Mouse (Mus musculus) forebrain, embryonic 13.5 days (tissue): ENCODE results near the gene Rnaseh2b. TPM values are rescaled to one million over a fixed set of nuclear protein-coding genes. Genes with fewer than 3 reads are reported as not detected.

ENCODE experiments used
- ATAC-seq: fragments of 200-750 bp; cut with Nextera tagmentation; 2 replicates; pipeline ENCODE4 v1.8.0; 2017
- H3K27ac ChIP-seq: fragments of 300-500 bp; sonication (generic); 2 replicates; pipeline ENCODE4 v1.5.1; 2015; ENCODE audit warnings: inconsistent platforms, mild to moderate bottlenecking, moderate library complexity
- H3K27me3 ChIP-seq: fragments of 300-500 bp; sonication (generic); 2 replicates; pipeline ENCODE4 v1.6.1; 2015; ENCODE audit warnings: mild to moderate bottlenecking, inconsistent platforms
- H3K36me3 ChIP-seq: fragments of 300-500 bp; sonication (generic); 2 replicates; pipeline ENCODE4 v1.6.1; 2015; ENCODE audit warnings: mild to moderate bottlenecking, inconsistent platforms; ENCODE audit not compliant: poor library complexity, severe bottlenecking
- H3K4me1 ChIP-seq: fragments of 300-500 bp; sonication (generic); 2 replicates; pipeline ENCODE4 v1.6.1; 2015; ENCODE audit warnings: inconsistent platforms
- H3K4me2 ChIP-seq: fragments of 300-500 bp; sonication (generic); 2 replicates; pipeline ENCODE4 v1.6.1; 2015; ENCODE audit warnings: inconsistent platforms, mild to moderate bottlenecking, moderate library complexity
- H3K4me3 ChIP-seq: fragments of 300-500 bp; sonication (generic); 2 replicates; pipeline ENCODE4 v1.5.1; 2015; ENCODE audit warnings: mild to moderate bottlenecking, inconsistent platforms
- H3K9ac ChIP-seq: fragments of 300-500 bp; sonication (generic); 2 replicates; pipeline ENCODE4 v1.6.1; 2015; ENCODE audit warnings: mild to moderate bottlenecking, inconsistent platforms
- H3K9me3 ChIP-seq: fragments of 300-500 bp; sonication (generic); replicated peaks from 2 replicates; pipeline ENCODE4 v1.6.1; 2016; ENCODE audit warnings: inconsistent platforms
- WGBS: fragments of 180-500 bp; shearing (Covaris S2); methylation state at CpG from one replicate; pipeline ENCODE4 v1.1.7; 2015; 5-methylcytosine and 5-hydroxymethylcytosine counted together
- polyA plus RNA-seq: library from polyadenylated mRNA; unstranded; fragments of >200 nt; fragmentation: Nextera tagmentation; extraction: Ambion mirVana; gene quantifications from 2 replicates; pipeline ENCODE4 v1.2.1, GENCODE M21; 2015

Rnaseh2b gene
- polyA plus RNA-seq, 1 experiment from 2014 or later: 102 TPM

DNA sequence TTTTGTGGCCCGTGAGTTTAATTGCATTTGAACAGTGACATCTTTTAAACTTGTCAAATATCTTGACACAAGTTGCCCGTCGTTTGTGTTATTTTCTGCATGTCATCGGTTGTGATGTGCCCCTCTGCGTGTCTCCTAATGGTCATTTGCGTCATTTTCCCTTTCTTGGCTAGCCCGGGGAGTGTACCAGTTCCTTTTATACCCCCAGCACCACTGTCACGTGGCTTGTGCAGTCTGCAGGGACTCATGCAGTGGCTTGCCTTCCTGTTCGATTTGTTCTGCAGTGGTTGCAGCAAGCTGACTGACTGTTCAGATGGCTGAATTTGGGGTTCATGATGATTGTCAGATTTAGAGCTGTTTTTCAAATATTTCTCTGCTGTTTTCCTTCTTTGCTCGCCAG is 81.6 kb downstream of the Rnaseh2b start:
- Histone ChIP-seq H3K27ac (no peak overlapping the region), H3K36me3 (peaks cover 30% of the 10 kb centered on the region), H3K4me2 (no peak overlapping the region), H3K4me1 (peaks cover 10% of the 10 kb centered on the region), H3K9me3 (no peaks in the 10 kb centered on the region), H3K27me3 (no peaks in the 10 kb centered on the region), H3K4me3 (no peak overlapping the region), H3K9ac (no peak overlapping the region)
- ATAC-seq: no peak
- 73% methylated on average over 10 of the region's 10 CpGs for WGBS

GRCm38 (mm10) chr14:62375694-62376093 is 83.3 kb downstream of the Rnaseh2b start:
- Histone ChIP-seq H3K4me3 (no peak overlapping the region), H3K36me3 (peaks cover 23% of the 10 kb centered on the region; the same call in 1 of the 2 replicates), H3K27me3 (no peaks in the 10 kb centered on the region), H3K27ac (peak overlapping the region; percentile 15; the same call in 1 of the 2 replicates), H3K9ac (no peak overlapping the region), H3K4me1 (peaks cover 10% of the 10 kb centered on the region), H3K9me3 (no peaks in the 10 kb centered on the region), H3K4me2 (no peak overlapping the region)
- 0 out of 2 replicates have a peak, but pooled peaks have one; percentile 43 for ATAC-seq

DNA sequence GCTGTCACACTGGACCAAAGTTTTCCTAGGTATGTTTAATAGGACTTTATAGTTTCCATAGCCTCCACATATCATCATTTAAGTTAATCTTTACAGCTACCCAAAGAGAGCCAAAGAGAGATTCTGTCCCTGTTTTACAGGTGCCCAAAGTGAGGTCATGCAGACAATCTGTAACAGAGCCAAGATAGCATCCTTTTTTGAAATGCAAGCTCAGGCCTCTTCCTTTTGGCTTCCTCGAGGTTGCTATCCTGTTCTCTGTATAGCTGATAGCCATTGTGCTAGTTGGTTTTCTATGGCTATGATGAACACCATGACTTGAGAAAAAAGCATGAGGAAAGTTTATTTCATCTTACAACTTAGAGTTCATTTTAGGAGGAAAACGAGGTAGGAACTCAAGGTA is 83.7 kb downstream of the Rnaseh2b start:
- Histone ChIP-seq H3K27me3 (no peaks in the 10 kb centered on the region), H3K36me3 (peaks cover 20% of the 10 kb centered on the region; the same call in 1 of the 2 replicates), H3K4me3 (no peak overlapping the region), H3K4me2 (no peak overlapping the region), H3K9me3 (no peaks in the 10 kb centered on the region), H3K27ac (0 out of 2 replicates have a peak overlapping the region, but pooled peaks have one; percentile 15), H3K9ac (no peak overlapping the region), H3K4me1 (peaks cover 10% of the 10 kb centered on the region)
- ATAC-seq: no peak
- WGBS: 85% methylated on average over 2 of the region's 2 CpGs

DNA sequence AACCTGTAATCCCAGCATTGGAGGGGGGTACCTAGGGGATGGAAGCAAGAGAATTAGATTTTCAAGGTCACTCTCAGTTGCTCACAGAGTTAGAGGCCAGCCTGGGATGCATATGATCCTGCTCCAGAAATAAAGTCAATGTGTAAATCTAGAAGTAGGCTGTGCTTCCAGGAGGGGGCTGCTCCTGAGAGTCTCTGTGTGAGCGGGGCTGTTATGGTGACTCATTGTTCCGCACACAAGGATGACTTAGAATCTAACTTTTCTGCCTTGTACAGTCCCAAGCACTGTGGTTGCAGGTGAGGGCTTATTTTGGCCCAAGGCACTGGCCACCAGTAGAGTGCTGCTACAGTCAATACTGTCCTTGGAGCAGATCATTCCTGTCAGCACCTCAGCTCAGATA is 87.0 kb downstream of the Rnaseh2b start:
- no peak for ATAC-seq
- H3K4me1 ChIP-seq: peaks cover 10% of the 10 kb centered on the region
- no peaks in the 10 kb centered on the region for H3K27me3 ChIP-seq
- no peak overlapping the region for H3K27ac ChIP-seq
- 0 out of 2 replicates have a peak, but pooled peaks cover 17% of the 10 kb centered on the region for H3K36me3 ChIP-seq
- no peak overlapping the region for H3K4me2 ChIP-seq
- H3K4me3 ChIP-seq: no peak overlapping the region
- H3K9ac ChIP-seq: no peak overlapping the region
- 100% methylated on average over 2 of the region's 2 CpGs for WGBS
- no peaks in the 10 kb centered on the region; the same call in 1 of the 2 replicates for H3K9me3 ChIP-seq

- Histone ChIP-seq H3K27ac (no peak overlapping the region; the same call in 1 of the 2 replicates), H3K9me3 (no peaks in the 10 kb centered on the region; the same call in 1 of the 2 replicates), H3K9ac (no peak overlapping the region), H3K4me3 (no peak overlapping the region), H3K4me1 (peaks cover 7% of the 10 kb centered on the region), H3K27me3 (no peaks in the 10 kb centered on the region), H3K36me3 (0 out of 2 replicates have a peak, but pooled peaks cover 17% of the 10 kb centered on the region), H3K4me2 (no peak overlapping the region)
- ATAC-seq: no peak
- 66% methylated on average over 6 of the region's 6 CpGs for WGBS
Measured at GRCm38 (mm10) chr14:62380606-62381005, 88.2 kb downstream of the Rnaseh2b start.

DNA sequence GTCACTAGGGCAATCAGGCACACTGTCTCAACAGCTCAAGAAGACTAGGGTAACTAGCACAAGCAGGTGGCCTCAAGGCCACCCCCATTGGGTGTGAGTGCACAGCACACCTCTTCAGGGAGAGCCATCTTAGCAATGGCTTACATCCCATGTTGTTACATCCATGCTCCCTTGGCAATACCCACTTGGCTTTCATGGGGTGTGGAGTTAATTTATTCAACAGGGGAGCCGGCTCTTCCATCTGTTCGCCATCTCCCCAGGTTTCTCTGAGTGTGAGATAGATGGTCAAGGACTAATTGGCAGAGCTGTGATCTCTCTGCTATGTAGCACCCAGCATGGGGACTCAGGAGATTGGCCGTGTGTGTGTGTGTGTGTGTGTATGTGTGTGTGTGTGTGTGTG is 90.7 kb downstream of the Rnaseh2b start:
- Histone ChIP-seq H3K4me3 (no peak overlapping the region), H3K36me3 (0 out of 2 replicates have a peak, but pooled peaks cover 9% of the 10 kb centered on the region), H3K27me3 (no peaks in the 10 kb centered on the region), H3K9me3 (no peaks in the 10 kb centered on the region; the same call in 1 of the 2 replicates), H3K4me2 (no peak overlapping the region), H3K9ac (no peak overlapping the region), H3K4me1 (0 out of 2 replicates have a peak, but pooled peaks cover 4% of the 10 kb centered on the region), H3K27ac (no peak overlapping the region)
- WGBS: 83% methylated on average over 3 of the region's 3 CpGs
- peak; percentile 62; the same call in 1 of the 2 replicates for ATAC-seq

- peak overlapping the region; percentile 48; the same call in 1 of the 2 replicates for H3K27ac ChIP-seq
- WGBS: 91% methylated on average over 3 of the region's 3 CpGs
- no peak overlapping the region for H3K4me3 ChIP-seq
- H3K4me1 ChIP-seq: peaks cover 11% of the 10 kb centered on the region
- H3K9me3 ChIP-seq: no peaks in the 10 kb centered on the region; the same call in 1 of the 2 replicates
- 0 out of 2 replicates have a peak, but pooled peaks cover 7% of the 10 kb centered on the region for H3K36me3 ChIP-seq
- ATAC-seq: no peak
- H3K27me3 ChIP-seq: no peaks in the 10 kb centered on the region
- no peak overlapping the region for H3K4me2 ChIP-seq
- H3K9ac ChIP-seq: no peak overlapping the region
Measured at GRCm38 (mm10) chr14:62383786-62384299, 91.5 kb downstream of the Rnaseh2b start.

GRCm38 (mm10) chr14:62389064-62389728 is 96.8 kb downstream of the Rnaseh2b start:
- H3K27ac ChIP-seq: peak overlapping the region; percentile 96
- H3K27me3 ChIP-seq: no peaks in the 10 kb centered on the region
- ATAC-seq: peak; percentile 94
- WGBS: 17% methylated on average over 6 of the region's 6 CpGs
- H3K4me1 ChIP-seq: peaks cover 41% of the 10 kb centered on the region
- 0 out of 2 replicates have a peak overlapping the region, but pooled peaks have one; percentile 3 for H3K4me3 ChIP-seq
- no peaks in the 10 kb centered on the region for H3K36me3 ChIP-seq
- H3K9me3 ChIP-seq: no peaks in the 10 kb centered on the region
- H3K4me2 ChIP-seq: peak overlapping the region; percentile 35
- peak overlapping the region; percentile 12; the same call in 1 of the 2 replicates for H3K9ac ChIP-seq

DNA sequence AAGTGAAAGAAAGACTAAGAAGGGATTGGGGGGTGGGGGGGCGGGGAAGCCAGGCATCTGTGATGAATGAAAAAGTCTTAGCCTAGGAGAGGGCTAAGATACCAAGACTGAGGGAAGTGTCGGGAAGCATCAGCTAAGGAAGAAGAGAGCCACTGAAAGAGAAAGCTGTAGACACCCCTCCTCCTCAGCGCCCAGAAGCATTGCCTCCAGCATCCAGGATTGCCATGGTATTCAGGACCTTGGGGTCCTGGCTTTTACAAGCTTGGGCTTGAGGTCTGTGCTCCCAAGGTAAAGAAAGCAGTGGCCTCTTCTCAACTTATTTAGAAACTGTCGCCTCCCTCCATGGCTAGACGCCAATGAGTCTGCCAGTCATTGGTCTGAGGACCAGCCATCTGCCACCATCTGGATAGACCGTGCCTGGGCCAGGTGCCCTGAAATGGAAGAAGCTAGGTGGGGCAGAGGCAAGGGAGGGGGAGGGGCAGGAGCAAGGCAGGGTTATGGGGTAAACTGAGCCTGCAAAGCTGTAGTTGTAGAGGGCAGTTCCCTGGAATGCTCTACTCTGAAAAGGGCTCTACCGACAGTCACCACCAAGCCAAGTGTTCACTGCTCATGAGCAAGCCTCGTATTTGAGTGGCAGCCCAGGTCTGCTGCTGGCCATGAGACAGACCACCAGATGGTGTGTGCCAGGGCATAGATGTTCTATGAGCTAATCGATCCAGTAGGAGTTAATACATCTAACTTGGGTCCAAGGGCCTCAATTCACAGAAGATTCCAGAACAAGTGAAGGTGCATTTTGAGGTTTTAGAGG is 97.5 kb downstream of the Rnaseh2b start:
- Histone ChIP-seq H3K4me3 (no peak overlapping the region), H3K27me3 (no peaks in the 10 kb centered on the region), H3K4me2 (peak overlapping the region; percentile 35), H3K9ac (peak overlapping the region; percentile 12; the same call in 1 of the 2 replicates), H3K27ac (peak overlapping the region; percentile 96), H3K9me3 (no peaks in the 10 kb centered on the region), H3K4me1 (peaks cover 41% of the 10 kb centered on the region), H3K36me3 (no peaks in the 10 kb centered on the region)
- whole genome bisulfite sequencing: 44% methylated on average over 9 of the region's 9 CpGs
- peak; percentile 78 for ATAC-seq

- no peak for ATAC-seq
- Histone ChIP-seq H3K36me3 (no peaks in the 10 kb centered on the region), H3K4me1 (peaks cover 57% of the 10 kb centered on the region), H3K9ac (no peak overlapping the region), H3K27me3 (no peaks in the 10 kb centered on the region), H3K4me2 (no peak overlapping the region), H3K4me3 (no peak overlapping the region), H3K27ac (no peak overlapping the region), H3K9me3 (no peaks in the 10 kb centered on the region)
- 75% methylated on average over 4 of the region's 4 CpGs for WGBS
Measured at GRCm38 (mm10) chr14:62392754-62393153, 100.4 kb downstream of the Rnaseh2b start.

DNA sequence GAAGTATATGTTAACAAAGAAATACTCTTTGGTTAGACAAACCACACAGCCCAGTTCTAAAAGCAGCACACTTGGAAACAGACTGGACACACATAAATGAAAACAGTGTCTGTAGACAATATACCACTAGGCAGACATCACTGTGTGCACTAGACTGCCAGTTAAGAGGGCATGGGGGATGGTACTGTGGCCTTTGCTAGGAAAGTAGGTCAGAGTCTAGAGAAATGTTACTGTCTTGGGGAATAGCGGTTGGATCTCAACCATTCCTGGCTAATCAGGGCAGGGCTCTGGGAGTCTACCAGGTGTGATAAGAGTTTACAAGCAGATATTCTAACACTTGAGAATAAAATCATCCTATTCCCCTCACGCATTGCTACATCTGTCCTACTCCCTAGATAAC is 103.0 kb downstream of the Rnaseh2b start:
- ATAC-seq: no peak
- no peak overlapping the region for H3K4me3 ChIP-seq
- no peaks in the 10 kb centered on the region for H3K36me3 ChIP-seq
- WGBS: 88% methylated on average over 2 of the region's 2 CpGs
- H3K9me3 ChIP-seq: no peaks in the 10 kb centered on the region
- no peak overlapping the region for H3K9ac ChIP-seq
- H3K4me1 ChIP-seq: peaks cover 39% of the 10 kb centered on the region
- no peak overlapping the region for H3K4me2 ChIP-seq
- no peaks in the 10 kb centered on the region for H3K27me3 ChIP-seq
- H3K27ac ChIP-seq: no peak overlapping the region
